Mouse (Mus musculus) monocyte, adult 5-6 weeks (primary cell): Measurements from ENCODE around the gene Pitpna. TPM values are rescaled to one million over a fixed set of nuclear protein-coding genes. Genes with fewer than 3 reads are reported as not detected.

Experiments
- ATAC-seq: fragments of 153-309, 156-312 bp; replicated peaks from 2 replicates; pipeline ENCODE4 v1.8.0; 2017; ENCODE audit warnings: mild to moderate bottlenecking; ENCODE audit not compliant: low TSS enrichment, insufficient number of reproducible peaks, severe bottlenecking, poor library complexity, low FRiP score
- total RNA-seq: library from RNA; stranded (forward); fragments of 200-1000, 200-491, 200-594 nt; gene quantifications from 3 replicates; pipeline ENCODE4 v1.2.3, GENCODE M21; 2017

Gene Pitpna
- total RNA-seq, 1 experiment from 2014 or later: 174 TPM

DNA sequence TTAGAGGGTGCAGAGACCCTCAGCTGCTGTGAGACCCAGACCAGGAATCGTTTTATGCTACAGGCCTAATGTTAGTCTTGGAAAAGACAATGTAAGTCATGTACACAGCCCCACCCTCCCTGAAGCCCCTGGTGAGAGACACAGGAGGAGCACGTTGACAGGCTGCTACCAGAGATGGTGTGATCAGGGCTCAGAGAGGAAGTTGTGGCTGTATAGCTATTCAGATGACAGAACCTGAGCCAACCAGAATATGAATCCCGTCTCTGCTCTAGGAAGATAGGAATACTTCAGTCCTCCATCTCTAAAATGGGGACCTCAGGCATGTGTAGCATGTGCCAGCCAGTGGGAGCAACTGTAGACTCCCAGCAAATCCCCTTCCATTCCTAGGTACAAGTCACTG is 80.7 kb downstream of the Pitpna start:
- ATAC-seq: no peak

DNA sequence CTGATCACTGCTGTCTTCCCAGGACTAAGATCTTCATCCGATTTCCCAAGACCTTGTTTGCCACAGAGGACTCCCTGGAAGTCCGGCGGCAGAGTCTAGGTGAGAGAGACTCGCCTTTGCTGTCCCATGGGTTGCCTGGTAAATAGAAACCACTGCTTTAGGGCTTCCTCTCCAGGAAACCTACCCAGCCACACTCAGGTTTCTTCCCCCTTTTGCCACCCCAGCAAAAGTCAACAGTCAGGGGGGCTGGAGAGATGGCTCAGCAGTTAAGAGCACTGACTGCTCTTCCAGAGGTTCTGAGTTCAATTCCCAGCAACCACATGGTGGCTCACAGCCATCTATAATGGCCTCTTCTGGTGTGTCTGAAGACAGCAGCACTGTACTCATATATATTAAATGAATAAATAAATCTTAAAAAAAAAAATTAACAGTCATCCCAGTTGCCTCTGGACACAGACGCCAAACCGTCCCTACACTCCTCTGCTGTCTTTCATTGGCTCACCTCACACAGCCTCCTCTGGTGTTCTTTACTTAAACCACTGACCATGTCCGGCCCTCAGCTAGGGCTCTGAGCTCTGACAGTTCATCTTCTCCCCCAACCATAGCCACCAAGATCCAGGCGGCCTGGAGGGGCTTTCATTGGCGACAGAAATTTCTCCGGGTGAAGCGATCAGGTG is 81.4 kb downstream of the Pitpna start:
- ATAC-seq: no peak

DNA sequence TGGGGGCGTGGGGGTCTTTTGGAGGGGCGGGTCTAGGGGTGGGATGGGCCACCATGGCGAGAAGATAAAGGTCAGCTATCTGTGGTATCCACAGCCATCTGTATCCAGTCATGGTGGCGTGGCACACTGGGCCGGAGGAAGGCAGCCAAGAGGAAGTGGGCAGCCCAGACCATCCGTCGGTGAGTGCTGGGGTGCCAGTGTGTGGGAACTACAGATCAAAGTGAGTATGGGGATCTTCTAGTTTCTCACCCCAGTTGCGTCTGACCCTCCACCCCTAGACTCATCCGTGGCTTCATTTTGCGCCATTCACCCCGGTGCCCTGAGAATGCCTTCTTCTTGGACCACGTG is 81.9 kb downstream of the Pitpna start:
- 0 out of 2 replicates have a peak, but pooled peaks have one; percentile 37 for ATAC-seq

DNA sequence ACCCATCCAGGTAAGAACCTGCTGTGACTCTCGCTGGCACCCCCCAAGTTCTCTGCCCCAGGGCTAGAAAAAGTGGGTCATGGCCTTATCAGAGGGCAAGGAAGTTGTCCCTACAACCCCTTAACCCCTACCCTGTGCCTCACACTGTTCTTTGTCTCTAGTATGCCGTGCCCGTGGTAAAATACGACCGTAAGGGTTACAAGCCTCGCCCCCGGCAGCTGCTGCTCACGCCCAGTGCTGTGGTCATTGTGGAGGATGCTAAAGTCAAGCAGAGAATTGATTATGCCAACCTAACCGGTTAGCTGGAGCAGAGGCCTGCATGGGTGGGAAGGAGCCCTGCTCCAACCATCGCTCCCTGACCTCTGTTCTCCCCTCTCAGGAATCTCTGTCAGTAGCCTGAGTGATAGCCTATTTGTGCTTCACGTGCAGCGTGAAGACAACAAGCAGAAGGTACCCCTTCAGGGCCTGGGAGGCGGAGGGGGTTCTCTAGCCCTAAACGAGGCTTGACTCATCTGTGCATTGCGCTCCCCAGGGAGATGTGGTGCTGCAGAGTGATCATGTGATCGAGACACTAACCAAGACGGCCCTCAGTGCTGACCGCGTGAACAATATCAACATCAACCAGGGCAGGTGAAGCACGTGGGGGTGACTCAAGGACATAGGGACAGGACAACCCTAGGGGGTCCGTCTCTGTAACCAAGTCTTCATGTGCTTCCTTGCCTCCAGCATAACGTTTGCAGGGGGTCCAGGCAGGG is 83.7 kb downstream of the Pitpna start:
- ATAC-seq: no peak

DNA sequence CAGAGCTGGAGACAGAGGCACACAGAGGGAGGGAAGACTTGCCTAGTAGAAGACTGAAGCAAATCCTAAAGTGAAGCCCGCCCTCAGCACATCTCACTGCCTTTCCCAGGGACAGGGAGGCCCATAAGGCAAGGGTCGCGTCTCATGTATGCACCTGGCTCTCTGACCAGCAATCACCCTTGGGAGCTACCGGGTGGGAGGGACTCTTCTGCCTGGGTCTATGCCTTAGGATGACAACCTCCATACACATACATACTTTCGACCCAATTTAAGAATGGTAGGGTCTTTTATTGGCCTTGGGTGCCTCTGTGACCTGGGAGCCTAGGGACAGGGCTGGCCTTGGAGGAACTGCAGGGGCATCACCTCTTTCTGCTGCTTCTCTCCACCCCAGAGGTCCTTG is 85.5 kb downstream of the Pitpna start:
- ATAC-seq: no peak

DNA sequence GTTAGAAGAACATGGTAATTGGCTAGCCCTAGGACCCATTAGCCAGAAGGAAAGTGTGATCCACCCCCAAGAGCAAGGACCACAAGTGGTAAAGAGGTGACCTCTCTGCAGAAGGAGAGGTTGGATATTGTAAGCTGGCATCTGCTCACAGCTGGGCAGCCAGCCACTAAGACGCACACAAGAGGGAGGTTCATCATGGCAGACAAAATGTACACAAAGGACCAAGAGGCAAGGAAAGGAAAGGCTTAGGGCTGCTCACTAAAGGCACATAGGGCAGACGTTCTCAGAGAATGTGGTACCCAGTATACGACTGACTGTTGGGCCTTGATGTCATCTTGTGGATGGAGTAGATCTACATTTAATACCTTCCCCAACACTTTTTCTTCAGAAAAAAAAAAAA is 87.0 kb downstream of the Pitpna start:
- no peak for ATAC-seq

DNA sequence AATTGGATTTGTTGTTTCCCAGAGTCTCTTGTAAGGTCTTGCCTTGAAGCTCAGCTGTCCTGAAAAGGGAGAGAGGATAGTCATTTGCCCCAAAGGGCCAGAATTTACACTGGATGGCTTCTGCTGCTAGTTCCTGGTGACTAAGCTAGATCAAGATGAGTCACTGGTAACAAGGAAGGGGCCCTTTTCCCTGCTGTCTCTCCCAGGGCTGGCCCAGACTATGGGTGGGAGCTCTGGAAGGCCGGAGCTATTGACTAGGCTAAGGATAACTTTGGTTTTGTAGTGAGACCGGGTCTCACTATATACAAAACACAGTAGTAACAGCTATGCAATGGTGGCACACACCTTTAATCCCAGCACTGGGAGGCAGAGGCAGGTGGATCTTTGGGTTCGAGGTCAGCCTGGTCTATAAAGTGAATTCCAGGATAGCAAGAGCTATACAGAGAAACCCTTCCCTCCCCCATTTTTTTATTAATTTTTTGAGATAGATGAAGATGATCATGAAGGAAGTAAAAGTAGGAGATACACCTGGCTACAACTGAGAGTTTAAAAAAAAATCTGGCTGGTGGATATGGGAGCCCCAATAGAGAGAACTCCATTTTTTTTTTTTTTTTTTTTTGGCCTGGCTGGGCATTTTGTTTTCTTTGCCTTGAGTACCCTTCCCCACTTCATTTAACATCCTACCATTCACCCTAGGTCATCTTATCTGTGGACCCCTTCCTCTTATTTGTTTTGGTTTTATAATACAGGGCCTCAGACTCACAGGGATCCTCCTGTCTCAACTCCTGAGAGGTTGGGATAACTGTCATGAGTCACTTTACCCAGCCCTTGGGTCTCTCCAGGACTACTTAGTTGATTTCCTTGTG is 90.2 kb downstream of the Pitpna start:
- 0 out of 2 replicates have a peak, but pooled peaks have one; percentile 11 for ATAC-seq

Other genes with a start within 250 kb of the Pitpna start
- gene Rpa1, start 239.8 kb upstream of the Pitpna start, total RNA-seq: 80.4 to 103 TPM (median 85.0 TPM) in 3 replicates
- 11.4 to 20.4 TPM (median 12.6 TPM) in 3 replicates for gene Smyd4, start 239.7 kb upstream of the Pitpna start, total RNA-seq
- not detected in 3 replicates for gene Serpinf1, start 165.4 kb upstream of the Pitpna start, total RNA-seq
- gene Serpinf2, start 148.5 kb upstream of the Pitpna start, total RNA-seq: 0.19 TPM in 1 of 3 replicates, not detected in the others
- 15.9 to 17.9 TPM (median 16.5 TPM) in 3 replicates for gene Wdr81, start 133.4 kb upstream of the Pitpna start, total RNA-seq
- gene Tlcd2, start 126.4 kb upstream of the Pitpna start, total RNA-seq: 1.0 to 8.1 TPM (median 1.3 TPM) in 3 replicates
- 65.5 to 114 TPM (median 72.0 TPM) in 3 replicates for gene Prpf8, start 101.3 kb upstream of the Pitpna start, total RNA-seq
- 3.7 to 7.0 TPM (median 4.9 TPM) in 3 replicates for gene Rilp, start 78.0 kb upstream of the Pitpna start, total RNA-seq
- gene Scarf1, start 74.6 kb upstream of the Pitpna start, total RNA-seq: 1.6 TPM in 2 of 3 replicates, not detected in the other
- 33.3 to 44.2 TPM (median 36.6 TPM) in 3 replicates for gene Slc43a2, start 56.4 kb upstream of the Pitpna start, total RNA-seq
- gene Inpp5k, start 42.9 kb downstream of the Pitpna start, total RNA-seq: 68.4 to 82.5 TPM (median 80.2 TPM) in 3 replicates
- 93.0 to 115 TPM (median 97.0 TPM) in 3 replicates for gene Myo1c, start 62.4 kb downstream of the Pitpna start, total RNA-seq
- gene Crk, start 91.2 kb downstream of the Pitpna start, total RNA-seq: 101 to 126 TPM (median 121 TPM) in 3 replicates
- gene Ywhae, start 144.8 kb downstream of the Pitpna start, total RNA-seq: 136 to 226 TPM (median 205 TPM) in 3 replicates
- gene Doc2b, start 208.0 kb downstream of the Pitpna start, total RNA-seq: not detected in 3 replicates